Comparison of ENCODE assay signal across 2 mouse cellular contexts in the genomic region with DNA sequence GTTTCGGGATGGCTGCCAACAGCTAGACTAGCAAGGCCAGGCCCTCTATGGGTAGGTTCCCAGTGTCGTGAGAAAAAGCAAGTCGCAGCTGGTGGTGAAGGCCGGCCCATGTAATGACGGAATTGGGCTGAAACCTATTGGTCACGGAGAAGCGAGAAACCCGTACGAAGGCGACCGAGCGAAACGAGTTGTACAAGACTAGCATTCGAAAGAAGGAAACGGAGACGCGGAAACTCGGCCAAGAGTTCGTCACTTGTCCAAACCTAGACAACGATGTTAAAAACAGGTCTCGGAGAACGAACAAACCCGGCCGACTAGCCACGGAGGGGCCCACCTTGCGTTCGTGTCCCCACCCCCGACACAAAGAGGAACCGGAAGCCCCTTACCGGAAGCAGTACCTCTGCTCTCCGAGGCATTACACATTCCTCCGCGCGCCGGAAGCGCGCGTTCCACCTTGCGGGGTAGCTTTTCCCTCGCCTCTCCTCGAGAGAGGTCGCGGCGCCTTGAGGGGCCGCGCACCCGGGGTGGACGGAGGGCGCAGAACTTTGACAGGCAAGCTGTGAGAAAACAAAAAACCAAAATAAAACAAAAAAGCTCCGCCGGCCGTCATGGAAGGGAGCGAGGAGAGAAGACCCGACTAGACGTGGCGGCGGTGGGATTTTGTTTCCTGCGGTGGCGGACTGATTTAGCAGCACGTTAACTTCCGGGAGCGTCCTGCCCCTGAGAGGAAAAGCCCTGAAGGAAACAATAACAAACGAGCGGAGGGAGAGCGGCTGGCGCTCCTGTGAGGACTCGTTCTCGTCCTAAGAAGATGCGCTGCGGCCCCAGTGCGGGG.
TF ChIP-seq lines count a peak whose summit lies in the region.

A gene (plus strand): TSS at position 437 of the 835 bp plus-strand sequence.
A gene (minus strand): TSS at position 687 of the 835 bp plus-strand sequence.

TF ChIP-seq in C2C12, 6 proteins besides CTCF, POLR2A, EP300 and RAD21 (continued from another document):
- TF ChIP-seq MYOG (IDR thresholded peaks at IDR 0.05; ENCODE audit: control insufficient read depth, extremely low read depth, insufficient read length) (no peak), MAX (IDR thresholded peaks at IDR 0.05) (no peak), MYOD1 (IDR thresholded peaks at IDR 0.05; ENCODE audit: control insufficient read depth, insufficient read length, low read depth) (no peak), CEBPB (IDR thresholded peaks at IDR 0.05; ENCODE audit: low read depth) (no peak)

TF ChIP-seq in myocyte, 11 proteins besides CTCF, POLR2A, EP300 and RAD21 (continued from another document):
- TF ChIP-seq E2F4 (IDR thresholded peaks at IDR 0.05; ENCODE audit: insufficient read depth) (no peak), MYOG (IDR thresholded peaks at IDR 0.05; ENCODE audit: control insufficient read depth in 1 of 3, insufficient read depth in 1 of 3, insufficient read length in 2 of 3, low read depth in 2 of 3) (peak in 1 of 3 experiments; percentile 43), USF1 (IDR thresholded peaks at IDR 0.05; ENCODE audit: low read depth) (no peak), TCF3 (IDR thresholded peaks at IDR 0.05; ENCODE audit: insufficient read length, low read depth) (no peak), CEBPB (IDR thresholded peaks at IDR 0.05; ENCODE audit: insufficient read depth, poor library complexity, severe bottlenecking) (0 out of 2 replicates have a peak, but pooled peaks have one; percentile 11), POLR2AphosphoS2 (IDR thresholded peaks at IDR 0.05; ENCODE audit: insufficient read length, low read depth) (peak; percentile 85)
